Mouse (Mus musculus): ENCODE measurements around the gene Cacybp. TPM values are rescaled to one million over a fixed set of nuclear protein-coding genes. Genes with fewer than 3 reads are reported as not detected.

Cacybp gene
- 279 and 282 TPM in 2 replicates for polyA plus RNA-seq (2016; fragmentation: Nextera tagmentation; extraction: Ambion mirVana)

GRCm38 (mm10) chr1:160212703-160213669 lies at the start of gene Cacybp:
Cacybp (minus strand) TSS chr1:160212875.
- under 1% methylated on average over 76 of the region's 76 CpGs for WGBS (ENCODE audit: insufficient replicate concordance)

GRCm38 (mm10) chr1:160262415-160262814 lies 49.7 kb upstream of the Cacybp start:
- H3K27ac ChIP-seq, result no peak overlapping the region
- ATAC-seq, result no peak
- no peak overlapping the region for H3K4me2 ChIP-seq
- no peaks in the 10 kb centered on the region for H3K36me3 ChIP-seq
- 81% methylated on average over 4 of the region's 4 CpGs for WGBS (ENCODE audit: insufficient replicate concordance)
- peaks cover 15% of the 10 kb centered on the region for H3K4me1 ChIP-seq
- no peak overlapping the region for H3K4me3 ChIP-seq
- H3K9me3 ChIP-seq (replicated peaks), result no peaks in the 10 kb centered on the region
- no peaks in the 10 kb centered on the region for H3K27me3 ChIP-seq (replicated peaks)
- no peak overlapping the region for H3K9ac ChIP-seq

More at GRCm38 (mm10) chr1:160212703-160213669, at the start of gene Cacybp:
- ATAC-seq, result peak; percentile 96
- Histone ChIP-seq H3K27me3 (replicated peaks) (no peaks in the 10 kb centered on the region), H3K27ac (peak within 1 kb of the TSS; percentile 97), H3K4me2 (peak within 1 kb of the TSS; percentile 81), H3K4me1 (peaks cover 36% of the 10 kb centered on the region), H3K36me3 (peaks cover 15% of the 10 kb centered on the region), H3K9me3 (replicated peaks) (no peaks in the 10 kb centered on the region), H3K4me3 (peak within 1 kb of the TSS; percentile 93), H3K9ac (peak within 1 kb of the TSS; percentile 94)

GRCm38 (mm10) chr1:160261849-160262248 lies 49.2 kb upstream of the Cacybp start:
- Histone ChIP-seq H3K9me3 (replicated peaks) (no peaks in the 10 kb centered on the region), H3K4me1 (peaks cover 20% of the 10 kb centered on the region), H3K27ac (no peak overlapping the region), H3K27me3 (replicated peaks) (no peaks in the 10 kb centered on the region), H3K9ac (no peak overlapping the region), H3K36me3 (no peaks in the 10 kb centered on the region), H3K4me2 (no peak overlapping the region), H3K4me3 (no peak overlapping the region)
- 76% methylated on average over 2 of the region's 2 CpGs for WGBS (ENCODE audit: insufficient replicate concordance)
- ATAC-seq, result no peak

GRCm38 (mm10) chr1:160260605-160261004 lies 47.9 kb upstream of the Cacybp start:
- H3K27me3 ChIP-seq (replicated peaks), result no peaks in the 10 kb centered on the region
- H3K27ac ChIP-seq, result no peak overlapping the region
- H3K9me3 ChIP-seq (replicated peaks), result no peaks in the 10 kb centered on the region
- H3K4me1 ChIP-seq, result peaks cover 20% of the 10 kb centered on the region
- H3K9ac ChIP-seq, result no peak overlapping the region
- no peak overlapping the region for H3K4me3 ChIP-seq
- no peak overlapping the region for H3K4me2 ChIP-seq
- WGBS (ENCODE audit: insufficient replicate concordance), result 74% methylated on average over 4 of the region's 4 CpGs
- H3K36me3 ChIP-seq, result peaks cover 9% of the 10 kb centered on the region
- no peak for ATAC-seq

DNA sequence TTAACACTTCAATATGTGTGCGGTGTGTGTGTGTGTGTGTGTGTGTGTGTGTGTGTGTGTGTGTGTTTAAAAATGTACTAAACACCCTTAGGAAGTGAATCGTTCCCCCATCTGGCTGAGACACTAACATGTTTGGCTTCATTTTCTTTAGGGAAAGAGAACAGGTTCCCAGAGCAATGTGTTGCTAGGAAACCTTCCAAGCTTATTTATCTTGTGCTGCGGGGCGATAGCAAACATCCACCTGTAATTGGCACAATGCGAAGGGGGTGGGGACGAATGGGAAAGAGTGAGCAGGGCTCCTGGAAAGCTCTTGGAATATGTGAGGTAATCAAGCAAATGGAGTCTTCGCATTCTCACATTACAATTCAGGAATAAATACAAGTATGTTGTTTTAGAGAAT lies 47.2 kb upstream of the Cacybp start:
- WGBS (ENCODE audit: insufficient replicate concordance), result 69% methylated on average over 7 of the region's 7 CpGs
- Histone ChIP-seq H3K4me3 (no peak overlapping the region), H3K36me3 (peaks cover 14% of the 10 kb centered on the region), H3K4me2 (no peak overlapping the region), H3K9me3 (replicated peaks) (no peaks in the 10 kb centered on the region), H3K27me3 (replicated peaks) (no peaks in the 10 kb centered on the region), H3K27ac (no peak overlapping the region), H3K4me1 (peaks cover 20% of the 10 kb centered on the region), H3K9ac (no peak overlapping the region)
- no peak for ATAC-seq

DNA sequence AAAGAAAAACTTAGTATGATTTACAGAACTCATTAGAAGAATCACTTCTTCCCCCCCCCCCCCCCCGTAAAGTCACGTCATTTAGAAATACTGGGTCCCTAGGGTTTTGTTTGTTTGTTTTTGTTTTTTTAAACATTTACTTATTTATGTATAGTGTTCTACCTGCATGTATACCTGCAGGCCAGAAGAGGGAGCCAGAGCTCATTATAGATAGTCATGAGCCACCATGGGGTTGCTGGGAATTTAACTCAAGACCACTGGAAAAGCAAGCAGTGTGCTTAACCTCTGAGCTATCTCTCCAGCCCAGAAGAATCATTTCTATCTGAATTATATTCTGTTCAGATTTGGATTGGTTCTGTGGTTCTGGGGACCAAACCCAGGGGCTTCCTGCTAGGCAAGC lies 40.4 kb upstream of the Cacybp start:
- no peak for ATAC-seq

GRCm38 (mm10) chr1:160251388-160252007 lies 38.8 kb upstream of the Cacybp start:
- H3K27ac ChIP-seq, result no peak overlapping the region
- no peaks in the 10 kb centered on the region for H3K9me3 ChIP-seq (replicated peaks)
- 0 out of 2 replicates have a peak, but pooled peaks cover 3% of the 10 kb centered on the region for H3K4me1 ChIP-seq
- H3K9ac ChIP-seq, result no peak overlapping the region
- H3K4me2 ChIP-seq, result no peak overlapping the region
- H3K4me3 ChIP-seq, result no peak overlapping the region
- no peak for ATAC-seq
- H3K36me3 ChIP-seq, result peaks cover 22% of the 10 kb centered on the region
- WGBS (ENCODE audit: insufficient replicate concordance), result 72% methylated on average over 5 of the region's 5 CpGs
- H3K27me3 ChIP-seq (replicated peaks), result no peaks in the 10 kb centered on the region

More for the DNA sequence above, 40.4 kb upstream of the Cacybp start:
- H3K4me2 ChIP-seq, result no peak overlapping the region
- no peak overlapping the region for H3K27ac ChIP-seq
- no peaks in the 10 kb centered on the region for H3K9me3 ChIP-seq (replicated peaks)
- 0 out of 2 replicates have a peak, but pooled peaks cover 5% of the 10 kb centered on the region for H3K4me1 ChIP-seq
- H3K27me3 ChIP-seq (replicated peaks), result no peaks in the 10 kb centered on the region
- peaks cover 25% of the 10 kb centered on the region for H3K36me3 ChIP-seq
- H3K9ac ChIP-seq, result no peak overlapping the region
- H3K4me3 ChIP-seq, result no peak overlapping the region
- 82% methylated on average over 2 of the region's 2 CpGs for WGBS (ENCODE audit: insufficient replicate concordance)

GRCm38 (mm10) chr1:160250782-160251181 lies 38.1 kb upstream of the Cacybp start:
- peaks cover 18% of the 10 kb centered on the region for H3K36me3 ChIP-seq
- H3K27me3 ChIP-seq (replicated peaks), result no peaks in the 10 kb centered on the region
- H3K4me3 ChIP-seq, result no peak overlapping the region
- H3K27ac ChIP-seq, result no peak overlapping the region
- ATAC-seq, result no peak
- H3K4me2 ChIP-seq, result no peak overlapping the region
- H3K4me1 ChIP-seq, result 0 out of 2 replicates have a peak, but pooled peaks cover 3% of the 10 kb centered on the region
- H3K9me3 ChIP-seq (replicated peaks), result no peaks in the 10 kb centered on the region
- no peak overlapping the region for H3K9ac ChIP-seq
- WGBS (ENCODE audit: insufficient replicate concordance), result 58% methylated on average over 4 of the region's 4 CpGs

DNA sequence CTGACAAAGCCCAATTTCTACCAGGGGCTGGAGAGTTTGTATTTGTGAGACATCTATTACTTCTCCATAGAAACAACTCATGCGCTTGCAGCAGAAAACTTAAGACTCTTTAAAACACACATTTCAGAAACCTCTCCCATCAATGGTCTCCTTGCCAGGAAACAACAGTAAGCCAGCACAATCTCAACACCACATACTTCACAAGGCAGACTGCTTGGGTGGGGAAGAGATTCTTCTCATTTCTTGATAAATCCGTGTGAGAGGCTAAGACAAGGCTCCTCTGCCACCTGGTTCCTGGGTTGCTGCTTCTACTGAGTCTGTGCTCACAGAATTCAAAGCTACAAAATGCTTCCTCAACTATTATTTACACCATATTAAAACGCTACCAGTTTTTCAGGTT lies 37.1 kb upstream of the Cacybp start:
- Histone ChIP-seq H3K27ac (no peak overlapping the region), H3K4me2 (no peak overlapping the region), H3K9me3 (replicated peaks) (no peaks in the 10 kb centered on the region), H3K4me1 (0 out of 2 replicates have a peak, but pooled peaks cover 3% of the 10 kb centered on the region), H3K9ac (no peak overlapping the region), H3K36me3 (peaks cover 11% of the 10 kb centered on the region; the same call in 1 of the 2 replicates), H3K27me3 (replicated peaks) (no peaks in the 10 kb centered on the region), H3K4me3 (no peak overlapping the region)
- no peak for ATAC-seq
- 54% methylated on average over 3 of the region's 3 CpGs for WGBS (ENCODE audit: insufficient replicate concordance)

DNA sequence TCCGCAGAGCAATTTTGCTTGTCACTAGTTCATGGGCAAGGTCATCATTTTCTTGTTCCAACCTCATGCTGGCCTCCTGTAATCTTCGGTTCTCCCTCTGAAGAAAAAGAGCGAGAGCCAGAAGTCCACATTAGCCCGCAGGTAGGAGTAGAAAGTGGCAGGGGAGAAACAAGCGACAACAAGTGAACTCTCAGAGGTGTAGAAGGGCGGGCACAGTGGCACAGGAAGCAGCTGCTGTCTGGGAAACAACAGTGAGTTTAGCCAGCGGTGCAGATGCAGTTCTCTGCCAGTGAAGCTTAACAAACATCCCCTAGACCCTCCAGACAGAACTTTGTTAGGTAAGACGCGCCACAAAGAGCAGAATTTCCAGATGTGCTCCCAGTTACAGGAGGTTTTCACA lies 34.8 kb upstream of the Cacybp start:
- H3K27me3 ChIP-seq (replicated peaks), result no peaks in the 10 kb centered on the region
- no peak for ATAC-seq
- H3K9ac ChIP-seq, result no peak overlapping the region
- H3K4me1 ChIP-seq, result 0 out of 2 replicates have a peak, but pooled peaks cover 3% of the 10 kb centered on the region
- no peak overlapping the region for H3K27ac ChIP-seq
- no peak overlapping the region for H3K4me2 ChIP-seq
- H3K4me3 ChIP-seq, result no peak overlapping the region
- 73% methylated on average over 9 of the region's 9 CpGs for WGBS (ENCODE audit: insufficient replicate concordance)
- no peaks in the 10 kb centered on the region for H3K9me3 ChIP-seq (replicated peaks)
- no peaks in the 10 kb centered on the region for H3K36me3 ChIP-seq

- Histone ChIP-seq H3K4me3 (no peak overlapping the region), H3K27me3 (replicated peaks) (no peaks in the 10 kb centered on the region), H3K27ac (no peak overlapping the region), H3K4me2 (no peak overlapping the region), H3K9me3 (replicated peaks) (no peaks in the 10 kb centered on the region), H3K9ac (no peak overlapping the region), H3K4me1 (0 out of 2 replicates have a peak, but pooled peaks cover 3% of the 10 kb centered on the region), H3K36me3 (0 out of 2 replicates have a peak, but pooled peaks cover 4% of the 10 kb centered on the region)
- ATAC-seq, result no peak
- 76% methylated on average over 4 of the region's 4 CpGs for WGBS (ENCODE audit: insufficient replicate concordance)
Observed at GRCm38 (mm10) chr1:160246844-160247243, 34.2 kb upstream of the Cacybp start.

GRCm38 (mm10) chr1:160245954-160246353 lies 33.3 kb upstream of the Cacybp start:
- WGBS (ENCODE audit: insufficient replicate concordance), result 39% methylated on average over 2 of the region's 2 CpGs
- H3K4me1 ChIP-seq, result 0 out of 2 replicates have a peak, but pooled peaks cover 3% of the 10 kb centered on the region
- H3K9ac ChIP-seq, result no peak overlapping the region
- H3K9me3 ChIP-seq (replicated peaks), result no peaks in the 10 kb centered on the region
- no peaks in the 10 kb centered on the region for H3K27me3 ChIP-seq (replicated peaks)
- no peak for ATAC-seq
- no peak overlapping the region for H3K4me2 ChIP-seq
- peaks cover 11% of the 10 kb centered on the region for H3K36me3 ChIP-seq
- no peak overlapping the region for H3K27ac ChIP-seq
- no peak overlapping the region for H3K4me3 ChIP-seq
